Mouse (Mus musculus): ENCODE results near the gene Thoc6.

DNA sequence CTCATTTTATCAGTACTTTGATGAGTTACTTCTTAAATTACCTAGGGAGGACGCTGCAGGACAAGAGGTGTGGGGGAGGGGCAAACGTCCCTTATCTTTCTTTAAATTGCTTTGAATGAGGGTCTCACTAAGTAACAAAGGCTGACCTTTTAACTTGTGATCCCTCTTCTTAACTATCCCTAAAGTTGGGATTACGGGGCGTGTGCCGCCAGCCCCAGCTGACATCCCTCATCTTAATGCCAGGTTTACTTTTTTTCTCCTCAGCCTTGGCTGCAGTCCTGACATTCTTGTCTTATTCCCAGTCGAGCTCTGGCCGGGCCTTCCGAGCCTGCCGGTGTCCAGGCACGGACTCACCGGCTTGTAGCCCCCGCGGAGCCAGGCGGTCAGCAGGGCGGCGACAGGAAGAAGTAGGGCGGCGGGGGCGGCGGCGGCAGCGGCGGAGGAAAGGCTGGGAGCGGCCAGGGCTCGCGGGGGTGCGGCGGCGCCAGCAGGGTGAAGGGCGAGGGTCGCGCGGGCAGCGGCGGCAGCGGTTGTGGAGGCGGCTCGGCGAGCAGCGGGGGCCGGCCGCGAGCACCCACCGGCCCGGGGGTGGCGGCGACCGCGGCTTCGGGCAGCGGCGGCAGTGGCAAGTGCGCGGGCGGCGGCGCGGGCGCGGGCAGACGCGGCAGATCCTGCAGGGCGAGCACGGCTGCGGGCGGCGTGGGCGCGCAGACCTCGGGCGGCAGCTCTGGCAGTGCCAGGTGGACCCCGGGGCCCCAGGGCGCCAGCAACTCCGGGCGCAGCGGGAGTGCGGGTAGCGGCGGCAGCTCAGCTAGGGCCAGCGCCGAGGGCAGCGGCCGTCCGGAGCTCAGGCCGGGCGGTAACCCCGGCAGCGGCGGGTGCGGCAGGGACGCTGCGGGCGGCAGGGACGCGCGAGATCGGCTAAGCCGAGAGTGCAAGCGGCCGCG, 25.7 kb upstream of the Thoc6 start:
- TF ChIP-seq CTCF (IDR thresholded peaks at IDR 0.05; ENCODE audit: low read depth, low read length) (no peak), POLR2A (IDR thresholded peaks at IDR 0.05; ENCODE audit: borderline replicate concordance, low read depth, low read length) (no peak)
